Mouse (Mus musculus) neural tube, embryonic 12.5 days (tissue): ENCODE measurements around the gene Rack1. TPM values are rescaled to one million over a fixed set of nuclear protein-coding genes. Genes with fewer than 3 reads are reported as not detected.
"Not testable (repeated sequence)": the region's sequence is repeated elsewhere in the genome, so short reads cannot be mapped to it uniquely, and the experiment has no call there.

Experiments
- ATAC-seq: fragments of 200-750 bp; cut with Nextera tagmentation; 2 replicates; pipeline ENCODE4 v1.8.0; 2017; ENCODE audit warnings: low read depth, mild to moderate bottlenecking, moderate TSS enrichment, moderate library complexity; ENCODE audit not compliant: low FRiP score
- H3K27ac ChIP-seq: fragments of 300-500 bp; sonication (generic); 2 replicates; pipeline ENCODE4 v1.5.1; 2016
- H3K27me3 ChIP-seq: fragments of 300-500 bp; sonication (generic); replicated peaks from 2 replicates; pipeline ENCODE4 v1.6.1; 2016; ENCODE audit warnings: mild to moderate bottlenecking
- H3K36me3 ChIP-seq: fragments of 300-500 bp; sonication (generic); 2 replicates; pipeline ENCODE4 v1.6.1; 2016; ENCODE audit warnings: mild to moderate bottlenecking
- H3K4me1 ChIP-seq: fragments of 300-500 bp; sonication (generic); 2 replicates; pipeline ENCODE4 v1.6.1; 2016
- H3K4me2 ChIP-seq: fragments of 300-500 bp; sonication (generic); replicated peaks from 2 replicates; pipeline ENCODE4 v1.6.1; 2016; ENCODE audit warnings: mild to moderate bottlenecking
- H3K4me3 ChIP-seq: fragments of 300-500 bp; sonication (generic); 2 replicates; pipeline ENCODE4 v1.5.1; 2016
- H3K9ac ChIP-seq: fragments of 300-500 bp; sonication (generic); 2 replicates; pipeline ENCODE4 v1.6.1; 2016; ENCODE audit warnings: mild to moderate bottlenecking
- H3K9me3 ChIP-seq: fragments of 300-500 bp; sonication (generic); 2 replicates; pipeline ENCODE4 v1.6.1; 2016; ENCODE audit warnings: mild to moderate bottlenecking
- WGBS: fragments of 180-500 bp; shearing (Covaris S2); methylation state at CpG from one replicate; pipeline ENCODE4 v1.1.7; 2016; 5-methylcytosine and 5-hydroxymethylcytosine counted together
- polyA plus RNA-seq: library from polyadenylated mRNA; unstranded; fragments of >200 nt; fragmentation: Nextera tagmentation; extraction: Ambion mirVana; gene quantifications from 2 replicates; pipeline ENCODE4 v1.2.1, GENCODE M21; 2016

Gene Rack1
- polyA plus RNA-seq, 1 experiment from 2014 or later = 432 TPM

- peak overlapping the region; percentile 81 for H3K4me3 ChIP-seq
- H3K27me3 ChIP-seq = no peaks in the 10 kb centered on the region
- 79% methylated on average over 16 of the region's 16 CpGs for WGBS
- peak overlapping the region; percentile 81 for H3K9ac ChIP-seq
- H3K4me1 ChIP-seq = peaks cover 23% of the 10 kb centered on the region
- H3K27ac ChIP-seq = no peak overlapping the region
- no peak for ATAC-seq
- H3K4me2 ChIP-seq = peak overlapping the region; percentile 91
- no peaks in the 10 kb centered on the region for H3K9me3 ChIP-seq
- H3K36me3 ChIP-seq = peaks cover 18% of the 10 kb centered on the region
These were observed 15.7 kb downstream of the Rack1 start for GRCm38 (mm10) chr11:48815851-48816250.

- peak overlapping the region; percentile 91 for H3K4me2 ChIP-seq
- WGBS = 6% methylated on average over 15 of the region's 23 CpGs
- H3K27me3 ChIP-seq = no peaks in the 10 kb centered on the region
- H3K9ac ChIP-seq = peak overlapping the region; percentile 81
- H3K9me3 ChIP-seq = no peaks in the 10 kb centered on the region
- peaks cover 23% of the 10 kb centered on the region for H3K4me1 ChIP-seq
- peak overlapping the region; percentile 23; the same call in 1 of the 2 replicates for H3K27ac ChIP-seq
- peak; percentile 77 for ATAC-seq
- H3K4me3 ChIP-seq = peak overlapping the region; percentile 81
- H3K36me3 ChIP-seq = peaks cover 14% of the 10 kb centered on the region
These were observed 16.2 kb downstream of the Rack1 start for GRCm38 (mm10) chr11:48816281-48816781.

DNA sequence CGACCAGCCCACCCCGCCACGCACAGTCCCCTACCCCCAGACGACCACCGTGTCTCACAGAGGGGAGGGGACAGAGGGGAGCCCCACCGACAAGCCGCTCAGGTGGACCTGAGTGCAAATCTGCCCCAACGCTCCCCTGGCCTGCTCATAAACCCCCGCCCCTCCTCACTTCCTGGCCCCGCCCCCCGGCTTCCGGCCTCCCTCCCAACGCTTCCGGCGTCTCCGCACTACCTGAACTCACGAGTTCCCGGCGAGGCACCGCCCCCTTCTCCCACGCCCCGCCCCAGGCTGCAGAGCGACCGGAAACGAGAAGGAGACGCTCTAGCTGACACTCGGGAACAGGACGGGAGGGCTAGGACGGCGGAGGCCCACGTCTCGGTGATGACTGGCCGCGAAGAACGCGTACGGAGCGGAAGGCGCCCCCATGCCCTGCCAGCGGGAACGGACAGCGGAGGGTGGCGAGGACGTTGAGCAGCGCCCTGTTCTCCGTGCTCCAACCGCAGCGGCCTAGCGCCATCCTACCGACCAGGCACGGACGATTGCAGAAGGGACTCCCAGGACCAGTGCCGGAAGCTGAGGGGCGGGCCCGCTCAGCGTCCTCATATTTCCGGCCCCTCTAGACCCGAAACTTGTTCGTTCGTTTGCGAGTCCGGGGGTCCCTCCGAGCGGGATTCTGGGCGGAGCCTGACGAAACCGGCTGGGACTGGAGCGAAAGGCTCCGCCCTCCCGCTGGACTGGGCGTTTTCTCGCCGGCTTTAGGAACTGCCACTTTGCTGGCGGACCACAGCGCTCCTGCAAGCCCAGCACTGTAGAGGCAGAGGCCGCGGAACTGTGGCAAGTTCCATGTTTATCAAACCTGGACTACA is 16.9 kb downstream of the Rack1 start, which contains the start of gene Trim41:
Gene Trim41, minus strand, starts transcription at position 554 of the 866 bp plus-strand sequence.
- H3K4me2 ChIP-seq = peak within 1 kb of the TSS; percentile 91
- H3K9me3 ChIP-seq = no peaks in the 10 kb centered on the region
- ATAC-seq = peak; percentile 96
- H3K36me3 ChIP-seq = peaks cover 7% of the 10 kb centered on the region
- H3K9ac ChIP-seq = peak within 1 kb of the TSS; percentile 81
- peak within 1 kb of the TSS; percentile 81 for H3K4me3 ChIP-seq
- under 1% methylated on average over 72 of the region's 77 CpGs for WGBS
- H3K27me3 ChIP-seq = no peaks in the 10 kb centered on the region
- H3K27ac ChIP-seq = peak within 1 kb of the TSS; percentile 88
- H3K4me1 ChIP-seq = peaks cover 23% of the 10 kb centered on the region

DNA sequence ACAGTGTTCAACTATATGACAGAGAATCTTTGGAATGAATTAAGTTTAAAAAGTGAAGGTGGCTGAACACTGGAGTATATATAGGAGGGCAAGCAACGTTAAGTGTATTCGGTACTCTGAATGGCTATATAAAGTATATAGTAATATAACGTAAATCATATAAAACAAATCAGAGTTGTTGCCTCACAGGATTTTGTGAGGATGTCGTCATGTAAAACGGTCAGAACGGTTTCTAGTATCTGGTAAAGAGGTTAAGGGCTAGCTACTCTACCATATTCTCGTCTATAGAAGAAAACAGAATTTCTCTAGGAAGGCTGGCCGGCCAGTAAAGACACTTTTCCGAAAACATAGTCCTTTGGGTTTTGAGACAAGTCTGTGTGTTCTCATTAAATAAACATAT is 17.7 kb downstream of the Rack1 start:
- no peaks in the 10 kb centered on the region for H3K27me3 ChIP-seq
- H3K4me1 ChIP-seq = peaks cover 23% of the 10 kb centered on the region
- no peaks in the 10 kb centered on the region for H3K9me3 ChIP-seq
- H3K4me2 ChIP-seq = peak overlapping the region; percentile 91
- H3K36me3 ChIP-seq = no peaks in the 10 kb centered on the region
- 9% methylated on average over 9 of the region's 9 CpGs for WGBS
- no peak for ATAC-seq
- H3K27ac ChIP-seq = 0 out of 2 replicates have a peak overlapping the region, but pooled peaks have one; percentile 88
- peak overlapping the region; percentile 81; the same call in 1 of the 2 replicates for H3K9ac ChIP-seq
- H3K4me3 ChIP-seq = peak overlapping the region; percentile 81

DNA sequence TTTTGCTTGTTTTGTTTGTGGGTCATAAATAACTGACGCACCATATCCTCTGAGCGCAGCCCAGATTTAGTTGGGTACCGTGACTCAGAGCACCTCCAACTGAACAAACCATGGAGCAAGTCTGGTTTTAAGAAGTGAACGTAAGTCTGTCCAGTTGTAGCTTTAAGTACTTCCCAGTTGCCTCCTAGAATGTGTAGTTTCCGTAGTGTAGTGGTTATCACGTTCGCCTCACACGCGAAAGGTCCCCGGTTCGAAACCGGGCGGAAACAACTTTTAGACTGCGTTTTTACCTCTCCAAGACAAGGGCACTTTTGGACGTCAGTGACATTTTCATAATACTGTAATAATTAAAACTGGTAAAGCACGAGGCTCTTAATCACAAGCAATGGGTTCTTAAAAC is 18.2 kb downstream of the Rack1 start:
- Histone ChIP-seq H3K4me2 (peak overlapping the region; percentile 91), H3K4me3 (peak overlapping the region; percentile 81), H3K4me1 (peaks cover 23% of the 10 kb centered on the region), H3K9ac (no peak overlapping the region), H3K36me3 (no peaks in the 10 kb centered on the region), H3K9me3 (no peaks in the 10 kb centered on the region), H3K27ac (no peak overlapping the region), H3K27me3 (no peaks in the 10 kb centered on the region)
- no peak for ATAC-seq
- under 1% methylated on average over 16 of the region's 16 CpGs for WGBS

- H3K9me3 ChIP-seq = no peaks in the 10 kb centered on the region
- peaks cover 10% of the 10 kb centered on the region for H3K27me3 ChIP-seq
- no peak for ATAC-seq
- no peaks in the 10 kb centered on the region for H3K36me3 ChIP-seq
- H3K4me3 ChIP-seq = no peak overlapping the region
- 80% methylated on average over 7 of the region's 7 CpGs for WGBS
- H3K9ac ChIP-seq = no peak overlapping the region
- no peak overlapping the region for H3K27ac ChIP-seq
- peaks cover 16% of the 10 kb centered on the region for H3K4me1 ChIP-seq
- H3K4me2 ChIP-seq = no peak overlapping the region
These were observed 19.6 kb downstream of the Rack1 start for GRCm38 (mm10) chr11:48819614-48820307.

DNA sequence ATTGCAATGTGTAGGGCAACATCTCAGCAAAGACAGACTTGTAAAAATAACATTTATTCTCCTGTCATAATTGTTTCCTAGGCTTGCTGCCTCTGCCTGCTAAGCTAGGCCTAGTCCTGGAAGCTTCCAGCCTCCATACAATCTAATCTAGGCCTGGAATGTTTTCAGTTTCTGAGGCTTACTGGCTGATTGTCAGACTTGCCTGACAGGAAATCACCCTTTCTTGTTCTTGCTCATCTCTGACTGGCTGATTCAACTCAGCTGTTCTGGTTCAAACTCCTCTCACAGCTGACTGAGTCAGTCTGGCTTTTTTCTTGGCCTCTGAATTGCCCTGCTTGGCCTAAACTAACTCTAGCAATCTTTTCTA is 20.2 kb downstream of the Rack1 start:
- no peaks in the 10 kb centered on the region for H3K36me3 ChIP-seq
- peaks cover 12% of the 10 kb centered on the region for H3K27me3 ChIP-seq
- H3K9me3 ChIP-seq = no peaks in the 10 kb centered on the region
- H3K4me2 ChIP-seq = no peak overlapping the region
- no peak for ATAC-seq
- no peak overlapping the region for H3K9ac ChIP-seq
- H3K4me3 ChIP-seq = no peak overlapping the region
- H3K4me1 ChIP-seq = peaks cover 11% of the 10 kb centered on the region
- H3K27ac ChIP-seq = no peak overlapping the region

DNA sequence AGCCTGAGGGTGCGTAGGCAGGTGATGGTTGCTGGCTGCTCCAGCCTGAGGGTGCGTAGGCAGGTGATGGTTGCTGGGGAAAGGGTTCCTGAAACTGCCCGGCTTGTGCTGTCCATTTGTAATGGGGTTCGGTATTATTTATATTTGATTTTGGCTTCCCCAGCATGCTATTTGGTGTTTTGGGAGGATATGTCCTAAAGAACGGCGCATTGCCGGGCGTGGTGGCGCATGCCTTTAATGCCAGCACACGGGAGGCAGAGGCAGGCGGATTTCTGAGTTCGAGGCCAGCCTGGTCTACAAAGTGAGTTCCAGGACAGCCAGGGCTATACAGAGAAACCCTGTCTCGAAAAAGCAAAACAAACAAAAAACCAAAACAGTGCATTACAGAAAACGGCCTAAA is 21.2 kb downstream of the Rack1 start:
- peaks cover 12% of the 10 kb centered on the region for H3K27me3 ChIP-seq
- H3K36me3 ChIP-seq, H3K9ac ChIP-seq, ATAC-seq, H3K4me2 ChIP-seq, H3K4me1 ChIP-seq, H3K27ac ChIP-seq, H3K9me3 ChIP-seq, H3K4me3 ChIP-seq: not testable (repeated sequence)
- WGBS = 79% methylated on average over 14 of the region's 14 CpGs

DNA sequence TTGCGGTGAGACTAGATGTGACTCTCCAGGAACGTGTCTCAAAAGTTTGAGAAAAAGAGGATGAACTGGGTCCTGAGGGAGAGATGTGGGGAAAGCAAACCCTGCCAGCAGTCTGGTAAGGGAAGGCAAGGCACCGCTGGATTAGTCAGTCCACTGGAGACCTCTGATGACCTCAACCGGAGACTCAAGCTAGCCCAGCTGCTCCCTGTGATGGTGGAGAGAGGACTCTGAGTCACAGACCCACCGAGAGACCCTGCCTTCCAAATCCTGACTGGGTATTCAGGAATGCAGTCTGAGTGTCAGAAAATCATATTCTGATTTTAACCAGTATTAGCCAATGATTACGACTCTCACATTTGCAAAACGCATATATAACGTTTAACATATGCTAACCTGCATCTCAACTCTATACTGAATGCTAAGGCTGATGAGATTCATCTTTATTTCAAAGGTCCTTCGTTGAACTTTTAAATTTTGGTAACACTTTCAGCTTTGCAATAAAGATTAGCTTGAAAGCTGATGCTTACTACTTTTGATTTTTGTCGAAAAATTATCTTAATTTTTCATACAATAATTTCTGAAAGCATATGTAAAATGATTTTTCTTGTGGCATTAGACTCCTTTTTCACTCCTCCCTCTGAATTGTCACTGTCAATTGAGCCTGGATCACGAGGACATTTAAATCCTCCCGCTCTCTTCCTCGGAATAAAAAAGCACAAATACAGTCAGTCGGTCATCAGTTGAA is 22.8 kb downstream of the Rack1 start:
- Histone ChIP-seq H3K27me3 (peaks cover 12% of the 10 kb centered on the region), H3K27ac (no peak overlapping the region), H3K9ac (no peak overlapping the region), H3K4me1 (peaks cover 5% of the 10 kb centered on the region), H3K9me3 (no peaks in the 10 kb centered on the region), H3K4me3 (peak overlapping the region; percentile 28; the same call in 1 of the 2 replicates), H3K4me2 (peak overlapping the region; percentile 59), H3K36me3 (no peaks in the 10 kb centered on the region)
- 34% methylated on average over 14 of the region's 14 CpGs for WGBS
- no peak for ATAC-seq

DNA sequence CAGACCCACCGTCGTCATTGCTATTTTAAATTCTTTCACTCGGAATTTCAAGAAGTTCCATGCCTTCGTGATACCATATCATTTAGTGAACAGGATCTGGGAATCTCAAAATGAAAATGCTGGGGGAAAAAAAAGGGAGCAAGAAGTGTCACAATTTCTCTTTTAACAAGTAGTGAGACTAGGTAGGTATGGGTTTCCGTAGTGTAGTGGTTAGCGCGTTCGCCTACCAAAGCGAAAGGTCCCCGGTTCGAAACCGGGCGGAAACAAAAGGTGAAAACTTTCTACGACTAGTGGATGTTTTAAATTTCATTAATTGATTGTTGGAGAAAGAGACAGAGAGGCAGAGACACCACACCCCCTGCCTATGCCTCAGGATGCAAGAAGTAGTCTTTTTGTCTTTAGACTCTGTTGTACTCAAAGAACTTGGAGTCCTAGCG is 23.4 kb downstream of the Rack1 start:
- Histone ChIP-seq H3K9ac (no peak overlapping the region), H3K4me3 (peak overlapping the region; percentile 28), H3K27ac (no peak overlapping the region), H3K36me3 (no peaks in the 10 kb centered on the region), H3K27me3 (peaks cover 12% of the 10 kb centered on the region), H3K4me2 (peak overlapping the region; percentile 59), H3K4me1 (peaks cover 5% of the 10 kb centered on the region), H3K9me3 (no peaks in the 10 kb centered on the region)
- under 1% methylated on average over 15 of the region's 15 CpGs for WGBS
- ATAC-seq = no peak

- Histone ChIP-seq H3K27ac (no peak overlapping the region), H3K4me3 (peak overlapping the region; percentile 28), H3K4me2 (peak overlapping the region; percentile 59), H3K9me3 (no peaks in the 10 kb centered on the region), H3K9ac (no peak overlapping the region), H3K36me3 (no peaks in the 10 kb centered on the region), H3K4me1 (peaks cover 5% of the 10 kb centered on the region), H3K27me3 (peaks cover 12% of the 10 kb centered on the region)
- ATAC-seq = no peak
- WGBS = 4% methylated on average over 22 of the region's 22 CpGs
These were observed 24.2 kb downstream of the Rack1 start for GRCm38 (mm10) chr11:48824311-48824830.
